Mouse (Mus musculus) lung, embryonic 16.5 days (tissue): ENCODE measurements around the gene Tmem63a. TPM values are rescaled to one million over a fixed set of nuclear protein-coding genes. Genes with fewer than 3 reads are reported as not detected.

Experiments
- ATAC-seq: fragments of 200-750 bp; cut with Nextera tagmentation; 2 replicates; pipeline ENCODE4 v1.8.0; 2017; ENCODE audit warnings: low read depth, mild to moderate bottlenecking, moderate library complexity
- H3K27ac ChIP-seq: fragments of 300-500 bp; sonication (generic); 2 replicates; pipeline ENCODE4 v1.5.1; 2014; ENCODE audit warnings: mild to moderate bottlenecking, control low read depth, low read length
- H3K27me3 ChIP-seq: fragments of 300-500 bp; sonication (generic); 2 replicates; pipeline ENCODE4 v1.6.1; 2014; ENCODE audit warnings: low read depth, low read length, mixed read lengths; ENCODE audit not compliant: control insufficient read depth, insufficient read depth
- H3K36me3 ChIP-seq: fragments of 300-500 bp; sonication (generic); 2 replicates; pipeline ENCODE4 v1.6.1; 2014; ENCODE audit warnings: low read length; ENCODE audit not compliant: control insufficient read depth, insufficient read depth
- H3K4me1 ChIP-seq: fragments of 300-500 bp; sonication (generic); replicated peaks from 2 replicates; pipeline ENCODE4 v1.6.1; 2014; ENCODE audit warnings: low read length, mixed read lengths; ENCODE audit not compliant: control insufficient read depth, insufficient read depth
- H3K4me2 ChIP-seq: fragments of 300-500 bp; sonication (generic); 2 replicates; pipeline ENCODE4 v1.6.1; 2014; ENCODE audit warnings: low read depth, low read length, control low read depth
- H3K4me3 ChIP-seq: fragments of 300-500 bp; sonication (generic); 2 replicates; pipeline ENCODE4 v1.5.1; 2014; ENCODE audit warnings: mild to moderate bottlenecking, low read length, control low read depth
- H3K9ac ChIP-seq: fragments of 300-500 bp; sonication (generic); 2 replicates; pipeline ENCODE4 v1.6.1; 2014; ENCODE audit warnings: low read length, control low read depth
- H3K9me3 ChIP-seq: fragments of 300-500 bp; sonication (generic); 2 replicates; pipeline ENCODE4 v1.6.1; 2016; ENCODE audit warnings: low read length; ENCODE audit not compliant: control insufficient read depth
- WGBS: fragments of 180-500 bp; shearing (Covaris S2); extraction: QIAGEN DNeasy Blood & Tissue Kit; methylation state at CpG from one replicate; pipeline ENCODE4 v1.1.7; 2014; 5-methylcytosine and 5-hydroxymethylcytosine counted together
- polyA plus RNA-seq: library from polyadenylated mRNA; unstranded; fragments of >200 nt; fragmentation: Nextera tagmentation; extraction: Ambion mirVana; gene quantifications from 2 replicates; pipeline ENCODE4 v1.2.1, GENCODE M21; 2015

Tmem63a gene
- polyA plus RNA-seq, 1 experiment from 2014 or later = 15.8 TPM

DNA sequence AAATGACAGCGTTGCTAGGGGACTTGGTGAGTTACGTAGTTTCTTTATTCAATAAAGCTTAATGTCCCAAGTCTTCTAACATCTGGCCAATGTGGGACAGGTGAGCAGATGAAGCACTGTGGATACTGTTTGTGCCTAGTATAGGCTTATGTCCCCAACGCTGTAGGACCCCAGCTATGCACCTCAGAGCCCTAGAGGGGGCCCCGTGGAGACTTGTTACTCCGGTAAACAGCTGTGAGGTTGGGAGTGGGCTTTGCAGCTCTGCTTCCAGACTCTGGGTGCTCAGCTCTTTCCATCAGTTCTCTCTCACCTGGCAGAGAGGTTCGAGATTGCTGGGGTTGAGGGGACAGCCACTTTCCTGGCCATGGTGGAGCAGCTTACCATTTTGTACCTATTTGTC lies 36.8 kb upstream of the Tmem63a start:
- peak overlapping the region; percentile 77 for H3K4me3 ChIP-seq

DNA sequence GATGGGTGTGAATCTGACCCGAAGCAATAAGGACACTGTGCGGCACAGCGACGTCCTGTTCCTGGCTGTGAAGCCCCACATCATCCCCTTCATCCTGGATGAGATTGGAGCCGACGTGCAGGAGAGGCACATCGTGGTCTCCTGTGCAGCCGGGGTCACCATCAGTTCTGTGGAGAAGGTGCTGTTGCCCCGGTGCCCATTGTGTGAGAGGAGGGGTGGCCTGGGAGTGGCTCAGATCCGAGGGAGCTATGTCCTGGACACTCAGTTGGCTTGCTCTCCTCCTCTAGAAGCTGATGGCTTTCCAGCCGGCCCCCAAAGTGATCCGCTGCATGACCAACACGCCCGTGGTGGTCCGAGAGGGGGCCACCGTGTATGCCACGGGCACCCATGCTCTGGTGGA lies 36.3 kb upstream of the Tmem63a start:
- no peak overlapping the region for H3K4me3 ChIP-seq
- no peak overlapping the region for H3K27ac ChIP-seq
- peaks cover 13% of the 10 kb centered on the region for H3K36me3 ChIP-seq
- ATAC-seq = no peak
- H3K4me2 ChIP-seq = no peak overlapping the region
- no peaks in the 10 kb centered on the region for H3K27me3 ChIP-seq
- peaks cover 12% of the 10 kb centered on the region for H3K4me1 ChIP-seq
- no peak overlapping the region for H3K9ac ChIP-seq
- 92% methylated on average over 17 of the region's 17 CpGs for WGBS
- H3K9me3 ChIP-seq = no peaks in the 10 kb centered on the region

More for the DNA sequence above, 36.8 kb upstream of the Tmem63a start:
- Histone ChIP-seq H3K27ac (no peak overlapping the region), H3K9me3 (no peaks in the 10 kb centered on the region), H3K4me2 (peak overlapping the region; percentile 70), H3K36me3 (peaks cover 13% of the 10 kb centered on the region), H3K4me1 (peaks cover 12% of the 10 kb centered on the region), H3K9ac (peak overlapping the region; percentile 86), H3K27me3 (no peaks in the 10 kb centered on the region)
- ATAC-seq = no peak
- WGBS = 68% methylated on average over 6 of the region's 6 CpGs

DNA sequence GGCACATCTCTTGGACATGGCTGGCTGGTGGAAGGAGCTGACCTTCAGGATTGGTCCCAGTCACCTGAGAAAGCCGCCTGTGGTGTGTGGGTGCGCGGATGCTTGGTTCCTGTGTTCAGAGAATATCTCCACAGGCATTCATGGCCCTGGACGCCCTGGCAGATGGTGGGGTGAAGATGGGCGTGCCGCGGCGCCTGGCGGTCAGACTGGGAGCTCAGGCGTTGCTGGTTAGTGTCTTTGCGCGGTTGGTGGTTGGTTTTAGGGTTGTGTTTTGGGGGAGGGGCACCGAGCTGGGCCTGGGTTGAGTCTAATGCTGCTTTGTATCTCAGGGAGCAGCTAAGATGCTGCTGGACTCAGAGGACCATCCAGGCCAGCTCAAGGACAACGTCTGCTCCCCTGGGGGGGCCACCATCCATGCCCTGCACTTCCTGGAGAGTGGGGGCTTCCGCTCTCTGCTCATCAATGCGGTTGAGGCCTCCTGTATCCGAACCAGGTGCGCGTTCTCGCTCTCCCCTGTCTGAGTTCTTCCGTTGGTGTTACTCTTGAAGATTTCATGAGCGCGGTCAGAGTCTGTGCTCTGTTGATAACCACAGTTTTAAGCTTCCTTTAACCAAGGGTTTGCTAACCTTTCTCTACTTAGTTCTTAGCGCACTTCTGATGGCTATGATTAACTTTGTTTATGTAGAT lies 35.5 kb upstream of the Tmem63a start:
- H3K4me1 ChIP-seq = peaks cover 16% of the 10 kb centered on the region
- no peaks in the 10 kb centered on the region for H3K27me3 ChIP-seq
- peaks cover 13% of the 10 kb centered on the region for H3K36me3 ChIP-seq
- ATAC-seq = no peak
- no peak overlapping the region for H3K4me2 ChIP-seq
- H3K4me3 ChIP-seq = no peak overlapping the region
- H3K27ac ChIP-seq = no peak overlapping the region
- no peaks in the 10 kb centered on the region for H3K9me3 ChIP-seq
- 93% methylated on average over 24 of the region's 24 CpGs for WGBS
- H3K9ac ChIP-seq = no peak overlapping the region

DNA sequence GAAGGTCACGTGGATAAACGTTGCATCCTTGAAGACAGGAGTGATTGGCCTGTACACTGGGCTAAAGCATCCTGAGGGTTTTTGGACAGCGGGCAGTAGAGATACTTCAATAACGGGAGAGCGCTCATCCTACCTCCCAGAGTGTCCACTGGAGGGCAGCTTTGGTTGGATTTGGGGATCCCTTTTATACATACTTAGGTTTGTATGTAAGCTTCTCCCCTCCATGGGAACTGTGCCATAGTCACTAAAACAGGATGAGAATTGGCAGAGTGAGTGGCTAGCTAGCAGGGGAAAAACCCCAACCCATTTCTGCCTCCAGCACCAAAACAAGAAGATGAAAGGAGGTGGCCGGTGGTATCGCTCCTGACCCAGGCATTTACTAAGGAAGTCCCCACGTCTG lies 31.0 kb upstream of the Tmem63a start:
- no peak overlapping the region for H3K9ac ChIP-seq
- no peak overlapping the region for H3K4me3 ChIP-seq
- 0 out of 2 replicates have a peak, but pooled peaks cover 5% of the 10 kb centered on the region for H3K4me1 ChIP-seq
- no peak overlapping the region for H3K27ac ChIP-seq
- WGBS = 39% methylated on average over 8 of the region's 8 CpGs
- H3K9me3 ChIP-seq = no peaks in the 10 kb centered on the region
- no peaks in the 10 kb centered on the region for H3K27me3 ChIP-seq
- H3K36me3 ChIP-seq = peaks cover 13% of the 10 kb centered on the region
- peak overlapping the region; percentile 28; the same call in 1 of the 2 replicates for H3K4me2 ChIP-seq
- ATAC-seq = no peak

DNA sequence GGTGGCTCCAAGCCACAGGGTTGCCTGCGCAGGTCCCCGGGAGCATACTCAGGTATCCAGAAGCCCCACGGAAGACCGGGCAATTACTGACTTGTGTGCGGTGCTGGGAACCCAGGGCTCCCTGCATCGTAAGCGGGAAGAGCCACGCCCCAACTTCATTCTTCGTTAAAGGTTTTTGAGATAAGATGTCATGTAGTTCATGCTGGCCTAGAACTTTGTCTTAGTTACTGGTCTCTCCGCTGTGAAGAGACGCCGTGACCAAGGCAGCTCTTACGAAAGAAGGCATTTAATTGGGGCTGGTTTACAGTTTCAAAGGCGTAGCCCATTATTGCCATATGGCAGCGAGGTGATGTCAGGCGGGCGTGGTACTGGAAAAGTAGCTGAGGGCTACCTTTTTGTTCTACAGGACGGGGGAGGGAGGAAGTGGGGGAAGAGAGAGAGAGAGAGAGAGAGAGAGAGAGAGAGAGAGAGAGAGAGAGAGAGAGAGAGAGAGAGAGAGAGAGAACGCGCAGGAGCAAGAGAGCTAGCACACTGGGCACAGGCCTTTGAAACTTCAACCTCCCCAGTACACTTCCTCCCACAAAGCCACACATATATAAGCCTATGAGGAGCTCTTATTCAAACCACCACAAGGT lies 30.4 kb upstream of the Tmem63a start:
- H3K36me3 ChIP-seq = peaks cover 11% of the 10 kb centered on the region
- no peaks in the 10 kb centered on the region for H3K9me3 ChIP-seq
- H3K4me1 ChIP-seq = 0 out of 2 replicates have a peak, but pooled peaks cover 5% of the 10 kb centered on the region
- no peak overlapping the region for H3K4me3 ChIP-seq
- 43% methylated on average over 20 of the region's 20 CpGs for WGBS
- no peak overlapping the region for H3K9ac ChIP-seq
- H3K4me2 ChIP-seq = peak overlapping the region; percentile 28
- 0 out of 2 replicates have a peak, but pooled peaks have one; percentile 26 for ATAC-seq
- no peak overlapping the region for H3K27ac ChIP-seq
- no peaks in the 10 kb centered on the region for H3K27me3 ChIP-seq

DNA sequence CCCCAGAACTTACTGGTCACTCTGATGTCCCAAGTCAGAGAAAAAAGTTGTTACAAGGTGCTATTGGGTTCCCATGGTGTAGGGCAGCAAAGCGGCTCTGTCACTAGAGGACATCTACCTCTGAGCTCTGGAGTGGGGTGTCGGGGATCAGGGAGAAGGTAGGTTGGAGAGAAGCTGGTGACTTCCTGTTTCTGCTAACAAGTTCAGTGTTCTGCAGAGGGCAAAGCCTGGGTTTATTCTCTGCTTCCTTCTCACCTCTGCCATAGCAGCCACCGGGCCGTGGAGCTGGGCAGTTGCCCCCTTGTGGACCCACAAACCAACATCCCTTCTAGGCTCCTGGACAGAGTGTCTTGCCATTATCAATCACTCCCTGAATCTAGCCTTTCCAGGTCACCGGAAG lies 29.4 kb upstream of the Tmem63a start:
- 69% methylated on average over 5 of the region's 5 CpGs for WGBS
- Histone ChIP-seq H3K27ac (no peak overlapping the region), H3K9me3 (no peaks in the 10 kb centered on the region), H3K36me3 (peaks cover 6% of the 10 kb centered on the region), H3K4me2 (no peak overlapping the region), H3K4me3 (no peak overlapping the region), H3K4me1 (0 out of 2 replicates have a peak, but pooled peaks cover 5% of the 10 kb centered on the region), H3K9ac (no peak overlapping the region), H3K27me3 (no peaks in the 10 kb centered on the region)
- ATAC-seq = no peak

DNA sequence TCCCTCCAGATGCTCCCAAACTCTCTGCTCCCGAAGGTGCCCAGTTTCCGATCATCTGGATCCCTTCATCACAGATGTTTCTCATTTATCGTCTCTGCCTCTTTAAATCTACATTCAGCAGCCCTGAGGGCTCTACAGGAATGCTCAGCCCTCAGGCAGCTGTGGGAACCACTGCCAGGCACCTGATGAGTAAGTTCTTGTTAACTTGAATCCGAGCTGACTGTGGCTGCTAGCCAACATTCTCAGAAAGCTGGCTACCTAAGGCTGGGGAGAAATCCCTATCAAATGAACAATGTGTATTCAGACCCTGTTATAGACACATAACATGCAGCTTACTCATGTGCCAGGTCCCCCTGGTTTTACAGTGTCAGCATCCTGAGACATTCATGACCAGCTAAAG lies 28.3 kb upstream of the Tmem63a start:
- no peaks in the 10 kb centered on the region for H3K9me3 ChIP-seq
- peak; percentile 41 for ATAC-seq
- H3K4me2 ChIP-seq = no peak overlapping the region
- H3K4me3 ChIP-seq = no peak overlapping the region
- H3K27me3 ChIP-seq = no peaks in the 10 kb centered on the region
- 0 out of 2 replicates have a peak, but pooled peaks cover 5% of the 10 kb centered on the region for H3K4me1 ChIP-seq
- WGBS = 42% methylated on average over 4 of the region's 4 CpGs
- H3K27ac ChIP-seq = no peak overlapping the region
- no peaks in the 10 kb centered on the region for H3K36me3 ChIP-seq
- no peak overlapping the region for H3K9ac ChIP-seq

DNA sequence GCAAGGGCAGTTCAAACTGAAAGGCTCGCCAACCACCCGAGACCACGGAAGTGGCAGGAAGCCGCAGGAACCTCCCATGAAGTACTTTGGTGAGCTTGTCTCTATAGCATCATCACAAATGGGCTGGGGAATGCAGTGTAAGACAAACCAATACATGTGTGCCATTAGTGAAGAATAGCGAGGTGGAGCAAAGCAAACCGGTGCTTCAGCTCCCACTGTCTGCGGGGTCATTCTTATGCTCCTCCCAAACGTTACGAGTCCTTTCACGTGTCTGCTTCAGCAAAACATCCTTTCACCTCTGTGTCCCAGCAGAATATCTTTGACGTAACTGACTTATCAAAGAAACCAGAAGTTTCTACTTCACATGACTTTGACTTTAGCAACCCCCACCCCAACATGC lies 25.7 kb upstream of the Tmem63a start:
- 79% methylated on average over 11 of the region's 11 CpGs for WGBS
- Histone ChIP-seq H3K27me3 (no peaks in the 10 kb centered on the region), H3K4me2 (no peak overlapping the region), H3K9me3 (no peaks in the 10 kb centered on the region), H3K4me1 (0 out of 2 replicates have a peak, but pooled peaks cover 3% of the 10 kb centered on the region), H3K4me3 (no peak overlapping the region), H3K9ac (no peak overlapping the region), H3K36me3 (no peaks in the 10 kb centered on the region), H3K27ac (no peak overlapping the region)
- ATAC-seq = no peak

DNA sequence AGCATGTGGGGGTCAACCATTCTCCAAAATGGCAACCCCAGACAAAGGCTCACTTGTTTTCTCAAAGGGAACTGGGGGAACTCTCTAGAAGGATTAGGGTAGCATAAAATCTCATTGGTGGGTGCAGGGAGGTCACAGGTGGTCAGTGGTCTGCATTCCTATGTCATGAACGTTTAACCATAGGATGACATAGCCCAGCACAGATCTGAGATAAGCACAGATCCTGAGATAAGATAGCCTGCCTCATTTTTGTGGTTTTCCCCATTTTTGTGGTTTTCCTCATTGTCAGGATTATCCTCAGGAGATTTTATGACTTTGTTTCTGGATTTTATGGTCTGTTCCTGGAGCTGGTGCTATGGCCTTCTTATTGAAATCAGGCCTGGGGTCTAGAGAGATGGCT lies 25.1 kb upstream of the Tmem63a start:
- WGBS = 6% methylated on average over 1 of the region's 1 CpGs
- Histone ChIP-seq H3K9ac (no peak overlapping the region), H3K9me3 (no peaks in the 10 kb centered on the region), H3K4me2 (no peak overlapping the region), H3K27ac (no peak overlapping the region), H3K4me1 (no peaks in the 10 kb centered on the region), H3K36me3 (no peaks in the 10 kb centered on the region), H3K27me3 (no peaks in the 10 kb centered on the region), H3K4me3 (no peak overlapping the region)
- ATAC-seq = no peak
